Mouse (Mus musculus) bone marrow macrophage, adult 2 months (primary cell): ENCODE data around the gene Esrp2. TPM values are rescaled to one million over a fixed set of nuclear protein-coding genes. Genes with fewer than 3 reads are reported as not detected.

ENCODE experiments used
- H3K27ac ChIP-seq: 2 replicates; pipeline ENCODE4 v1.5.1; 2012; ENCODE audit warnings: low read depth, low read length; ENCODE audit not compliant: insufficient read depth
- H3K4me1 ChIP-seq: 2 replicates; pipeline ENCODE4 v1.6.1; 2012; ENCODE audit warnings: low read length; ENCODE audit not compliant: control insufficient read depth, insufficient read depth
- H3K4me3 ChIP-seq: 2 replicates; pipeline ENCODE4 v1.5.1; 2012; ENCODE audit warnings: mild to moderate bottlenecking, low read length, moderate library complexity; ENCODE audit not compliant: insufficient read depth
- CTCF ChIP-seq: IDR thresholded peaks from 2 replicates; pipeline ENCODE4 v1.5.1; 2012; ENCODE audit warnings: low read depth, mild to moderate bottlenecking, low read length, moderate library complexity
- POLR2A ChIP-seq: IDR thresholded peaks from 2 replicates; pipeline ENCODE4 v1.6.1; 2012; ENCODE audit warnings: mild to moderate bottlenecking, low read depth, low read length, borderline replicate concordance
- polyA plus RNA-seq: library from polyadenylated mRNA; stranded (reverse); fragments of >200 nt; gene quantifications from 2 replicates; pipeline ENCODE4 v1.2.4, GENCODE M21; 2012; ENCODE audit not compliant: missing spikeins, insufficient read depth, insufficient read length

Esrp2 gene
- polyA plus RNA-seq, 1 experiment, result not detected

GRCm38 (mm10) chr8:106134751-106135571, 1.8 kb downstream of the Esrp2 start:
- no peak for TF ChIP-seq POLR2A
- no peak for TF ChIP-seq CTCF
- Histone ChIP-seq H3K4me3 (no peak overlapping the region), H3K27ac (no peak overlapping the region), H3K4me1 (peaks cover 6% of the 10 kb centered on the region)

- Histone ChIP-seq H3K4me1 (peaks cover 6% of the 10 kb centered on the region), H3K4me3 (no peak overlapping the region), H3K27ac (no peak overlapping the region)
- TF ChIP-seq CTCF (no peak), POLR2A (no peak)
Measured at GRCm38 (mm10) chr8:106133946-106134345, 2.8 kb downstream of the Esrp2 start.

- no peak overlapping the region for H3K4me3 ChIP-seq
- H3K4me1 ChIP-seq, result peaks cover 4% of the 10 kb centered on the region
- TF ChIP-seq CTCF (no peak), POLR2A (no peak)
- no peak overlapping the region for H3K27ac ChIP-seq
Measured at GRCm38 (mm10) chr8:106133526-106133925, 3.2 kb downstream of the Esrp2 start.

GRCm38 (mm10) chr8:106132356-106132755, 4.4 kb downstream of the Esrp2 start:
- Histone ChIP-seq H3K4me3 (no peak overlapping the region), H3K27ac (no peak overlapping the region), H3K4me1 (peaks cover 2% of the 10 kb centered on the region; the same call in 1 of the 2 replicates)
- TF ChIP-seq CTCF (no peak), POLR2A (no peak)

- H3K27ac ChIP-seq, result no peak overlapping the region
- no peak overlapping the region for H3K4me3 ChIP-seq
- 0 out of 2 replicates have a peak, but pooled peaks cover 2% of the 10 kb centered on the region for H3K4me1 ChIP-seq
- TF ChIP-seq CTCF, result no peak
- no peak for TF ChIP-seq POLR2A
Measured at GRCm38 (mm10) chr8:106131488-106132222, 5.1 kb downstream of the Esrp2 start.

GRCm38 (mm10) chr8:106131021-106131420, 5.8 kb downstream of the Esrp2 start:
- TF ChIP-seq CTCF (no peak), POLR2A (no peak)
- peaks cover 5% of the 10 kb centered on the region for H3K4me1 ChIP-seq
- no peak overlapping the region for H3K27ac ChIP-seq
- H3K4me3 ChIP-seq, result no peak overlapping the region

- TF ChIP-seq POLR2A (no peak), CTCF (no peak)
- Histone ChIP-seq H3K4me3 (no peak overlapping the region), H3K4me1 (peaks cover 9% of the 10 kb centered on the region), H3K27ac (no peak overlapping the region)
Measured at GRCm38 (mm10) chr8:106130505-106130904, 6.3 kb downstream of the Esrp2 start.

- no peak for TF ChIP-seq POLR2A
- Histone ChIP-seq H3K4me1 (peaks cover 9% of the 10 kb centered on the region), H3K4me3 (no peak overlapping the region), H3K27ac (no peak overlapping the region)
Measured at GRCm38 (mm10) chr8:106129997-106130396, 6.8 kb downstream of the Esrp2 start.

GRCm38 (mm10) chr8:106129232-106129930, 7.4 kb downstream of the Esrp2 start:
- Histone ChIP-seq H3K27ac (no peak overlapping the region), H3K4me1 (peaks cover 9% of the 10 kb centered on the region)

GRCm38 (mm10) chr8:106127882-106128410, 8.8 kb downstream of the Esrp2 start:
- TF ChIP-seq CTCF, result no peak
- no peak for TF ChIP-seq POLR2A
- peaks cover 10% of the 10 kb centered on the region for H3K4me1 ChIP-seq
- H3K4me3 ChIP-seq, result no peak overlapping the region

More at GRCm38 (mm10) chr8:106129232-106129930, 7.4 kb downstream of the Esrp2 start:
- H3K4me3 ChIP-seq, result no peak overlapping the region
- no peak for TF ChIP-seq CTCF
- no peak for TF ChIP-seq POLR2A

More at GRCm38 (mm10) chr8:106127882-106128410, 8.8 kb downstream of the Esrp2 start:
- no peak overlapping the region for H3K27ac ChIP-seq
